Mouse (Mus musculus) midbrain, embryonic 11.5 days (tissue): ENCODE results near the gene Medag. TPM values are rescaled to one million over a fixed set of nuclear protein-coding genes. Genes with fewer than 3 reads are reported as not detected.

Experiments
- ATAC-seq: fragments of 200-750 bp; cut with Nextera tagmentation; 2 replicates; pipeline ENCODE4 v1.8.0; 2017; ENCODE audit warnings: moderate TSS enrichment, moderate library complexity; ENCODE audit not compliant: low FRiP score
- DNase-seq: peaks from one replicate; pipeline ENCODE4 v3.0.0; 2015; ENCODE audit warnings: low spot score; ENCODE audit errors: missing footprints
- H3K27ac ChIP-seq: fragments of 300-500 bp; sonication (generic); 2 replicates; pipeline ENCODE4 v1.5.1; 2014; ENCODE audit warnings: low read depth, low read length
- H3K27me3 ChIP-seq: fragments of 300-500 bp; sonication (generic); 2 replicates; pipeline ENCODE4 v1.6.1; 2014; ENCODE audit warnings: mild to moderate bottlenecking, low read length, moderate library complexity, mixed read lengths; ENCODE audit not compliant: control insufficient read depth, insufficient read depth
- H3K36me3 ChIP-seq: fragments of 300-500 bp; sonication (generic); 2 replicates; pipeline ENCODE4 v1.6.1; 2014; ENCODE audit warnings: mild to moderate bottlenecking, low read length, moderate library complexity, mixed read lengths; ENCODE audit not compliant: control insufficient read depth, insufficient read depth
- H3K4me1 ChIP-seq: fragments of 300-500 bp; sonication (generic); 2 replicates; pipeline ENCODE4 v1.6.1; 2014; ENCODE audit warnings: low read length; ENCODE audit not compliant: control insufficient read depth, insufficient read depth
- H3K4me2 ChIP-seq: fragments of 300-500 bp; sonication (generic); 2 replicates; pipeline ENCODE4 v1.6.1; 2014; ENCODE audit warnings: mild to moderate bottlenecking, moderate library complexity
- H3K4me3 ChIP-seq: fragments of 300-500 bp; sonication (generic); 2 replicates; pipeline ENCODE4 v1.5.1; 2014; ENCODE audit warnings: low read depth, low read length
- H3K9ac ChIP-seq: fragments of 300-500 bp; sonication (generic); 2 replicates; pipeline ENCODE4 v1.6.1; 2014; ENCODE audit warnings: low read length
- H3K9me3 ChIP-seq: fragments of 300-500 bp; sonication (generic); 2 replicates; pipeline ENCODE4 v1.6.1; 2016; ENCODE audit warnings: low read length; ENCODE audit not compliant: control insufficient read depth
- WGBS: fragments of 180-500 bp; shearing (Covaris S2); extraction: QIAGEN DNeasy Blood & Tissue Kit; methylation state at CpG from one replicate; pipeline ENCODE4 v1.1.7; 2014; 5-methylcytosine and 5-hydroxymethylcytosine counted together
- polyA plus RNA-seq: library from polyadenylated mRNA; unstranded; fragments of >200 nt; fragmentation: Nextera tagmentation; extraction: Ambion mirVana; gene quantifications from 2 replicates; pipeline ENCODE4 v1.2.1, GENCODE M21; 2014

The Medag gene
- polyA plus RNA-seq, 1 experiment from 2014 or later = 0.66 TPM

- H3K36me3 ChIP-seq = no peaks in the 10 kb centered on the region
- WGBS = 83% methylated on average over 9 of the region's 9 CpGs
Measured at GRCm38 (mm10) chr5:149414369-149415167, 3.0 kb downstream of the Medag start.

GRCm38 (mm10) chr5:149417381-149417780 lies 5.8 kb downstream of the Medag start:
- no peak for DNase-seq
- Histone ChIP-seq H3K4me2 (no peak overlapping the region), H3K4me1 (no peaks in the 10 kb centered on the region), H3K36me3 (no peaks in the 10 kb centered on the region), H3K27me3 (peaks cover 6% of the 10 kb centered on the region; the same call in 1 of the 2 replicates), H3K4me3 (no peak overlapping the region), H3K9ac (no peak overlapping the region), H3K27ac (no peak overlapping the region), H3K9me3 (no peaks in the 10 kb centered on the region)
- 93% methylated on average over 4 of the region's 4 CpGs for WGBS
- no peak for ATAC-seq

More at GRCm38 (mm10) chr5:149414369-149415167, 3.0 kb downstream of the Medag start:
- Histone ChIP-seq H3K9ac (no peak overlapping the region), H3K9me3 (no peaks in the 10 kb centered on the region), H3K4me3 (no peak overlapping the region), H3K4me1 (peaks cover 11% of the 10 kb centered on the region), H3K27ac (no peak overlapping the region), H3K4me2 (no peak overlapping the region), H3K27me3 (peaks cover 9% of the 10 kb centered on the region)
- ATAC-seq (no peak), DNase-seq (no peak)

GRCm38 (mm10) chr5:149426525-149426924 lies 15.0 kb downstream of the Medag start:
- no peak overlapping the region for H3K4me3 ChIP-seq
- ATAC-seq = no peak
- no peak for DNase-seq
- 93% methylated on average over 3 of the region's 3 CpGs for WGBS
- no peak overlapping the region for H3K9ac ChIP-seq
- H3K4me1 ChIP-seq = peaks cover 14% of the 10 kb centered on the region
- no peaks in the 10 kb centered on the region for H3K27me3 ChIP-seq
- no peak overlapping the region for H3K4me2 ChIP-seq
- no peak overlapping the region for H3K27ac ChIP-seq
- H3K9me3 ChIP-seq = no peaks in the 10 kb centered on the region
- no peaks in the 10 kb centered on the region for H3K36me3 ChIP-seq

- Histone ChIP-seq H3K4me2 (no peak overlapping the region), H3K4me1 (peaks cover 14% of the 10 kb centered on the region), H3K9me3 (no peaks in the 10 kb centered on the region), H3K27ac (peak overlapping the region; percentile 71; the same call in 1 of the 2 replicates), H3K9ac (no peak overlapping the region), H3K4me3 (no peak overlapping the region), H3K27me3 (no peaks in the 10 kb centered on the region), H3K36me3 (no peaks in the 10 kb centered on the region)
- DNase-seq (no peak), ATAC-seq (no peak)
- WGBS = 92% methylated on average over 8 of the region's 8 CpGs
Measured at GRCm38 (mm10) chr5:149427277-149428060, 15.9 kb downstream of the Medag start.

GRCm38 (mm10) chr5:149428347-149428746 lies 16.8 kb downstream of the Medag start:
- Histone ChIP-seq H3K9me3 (no peaks in the 10 kb centered on the region), H3K9ac (peak overlapping the region; percentile 1; the same call in 1 of the 2 replicates), H3K4me2 (no peak overlapping the region), H3K27ac (peak overlapping the region; percentile 71), H3K4me1 (peaks cover 14% of the 10 kb centered on the region), H3K36me3 (no peaks in the 10 kb centered on the region), H3K27me3 (no peaks in the 10 kb centered on the region), H3K4me3 (no peak overlapping the region)
- 3% methylated on average over 6 of the region's 6 CpGs for WGBS
- DNase-seq (peak; percentile 92), ATAC-seq (peak; percentile 93)

GRCm38 (mm10) chr5:149428810-149429255 lies 17.3 kb downstream of the Medag start:
- no peaks in the 10 kb centered on the region for H3K9me3 ChIP-seq
- DNase-seq (peak; percentile 89), ATAC-seq (peak; percentile 66)
- H3K4me1 ChIP-seq = peaks cover 14% of the 10 kb centered on the region
- H3K27me3 ChIP-seq = no peaks in the 10 kb centered on the region
- H3K27ac ChIP-seq = peak overlapping the region; percentile 71
- no peak overlapping the region for H3K4me3 ChIP-seq
- WGBS = 24% methylated on average over 2 of the region's 2 CpGs
- H3K9ac ChIP-seq = peak overlapping the region; percentile 1; the same call in 1 of the 2 replicates
- no peak overlapping the region for H3K4me2 ChIP-seq
- H3K36me3 ChIP-seq = no peaks in the 10 kb centered on the region

- Histone ChIP-seq H3K27ac (no peak overlapping the region), H3K4me1 (peaks cover 14% of the 10 kb centered on the region), H3K36me3 (no peaks in the 10 kb centered on the region), H3K9me3 (no peaks in the 10 kb centered on the region), H3K27me3 (no peaks in the 10 kb centered on the region), H3K4me3 (no peak overlapping the region), H3K4me2 (no peak overlapping the region), H3K9ac (no peak overlapping the region)
- DNase-seq (no peak), ATAC-seq (no peak)
- 89% methylated on average over 4 of the region's 4 CpGs for WGBS
Measured at GRCm38 (mm10) chr5:149429541-149429940, 18.0 kb downstream of the Medag start.

- H3K27me3 ChIP-seq = no peaks in the 10 kb centered on the region
- no peaks in the 10 kb centered on the region for H3K36me3 ChIP-seq
- DNase-seq = no peak
- no peak for ATAC-seq
- H3K4me3 ChIP-seq = no peak overlapping the region
- peaks cover 14% of the 10 kb centered on the region for H3K4me1 ChIP-seq
- no peak overlapping the region for H3K9ac ChIP-seq
- H3K4me2 ChIP-seq = no peak overlapping the region
- no peak overlapping the region for H3K27ac ChIP-seq
- H3K9me3 ChIP-seq = no peaks in the 10 kb centered on the region
- 92% methylated on average over 3 of the region's 3 CpGs for WGBS
Measured at GRCm38 (mm10) chr5:149430943-149431342, 19.4 kb downstream of the Medag start.

- Histone ChIP-seq H3K27me3 (no peaks in the 10 kb centered on the region), H3K4me3 (no peak overlapping the region), H3K27ac (no peak overlapping the region), H3K9me3 (no peaks in the 10 kb centered on the region), H3K4me2 (no peak overlapping the region), H3K4me1 (peaks cover 7% of the 10 kb centered on the region), H3K9ac (no peak overlapping the region), H3K36me3 (no peaks in the 10 kb centered on the region)
- 72% methylated on average over 7 of the region's 7 CpGs for WGBS
- no peak for ATAC-seq
- no peak for DNase-seq
Measured at GRCm38 (mm10) chr5:149433618-149434017, 22.1 kb downstream of the Medag start.
